Mouse (Mus musculus) midbrain, embryonic 13.5 days (tissue): Measurements from ENCODE around the gene Gab1. TPM values are rescaled to one million over a fixed set of nuclear protein-coding genes. Genes with fewer than 3 reads are reported as not detected.

Source experiments
- ATAC-seq: fragments of 200-750 bp; cut with Nextera tagmentation; 2 replicates; pipeline ENCODE4 v1.8.0; 2017; ENCODE audit warnings: mild to moderate bottlenecking, moderate TSS enrichment, moderate library complexity
- H3K27ac ChIP-seq: fragments of 300-500 bp; sonication (generic); 2 replicates; pipeline ENCODE4 v1.5.1; 2015; ENCODE audit warnings: inconsistent platforms, mild to moderate bottlenecking, moderate library complexity
- H3K27me3 ChIP-seq: fragments of 300-500 bp; sonication (generic); 2 replicates; pipeline ENCODE4 v1.6.1; 2015; ENCODE audit warnings: mild to moderate bottlenecking, inconsistent platforms
- H3K36me3 ChIP-seq: fragments of 300-500 bp; sonication (generic); 2 replicates; pipeline ENCODE4 v1.6.1; 2015; ENCODE audit warnings: mild to moderate bottlenecking, inconsistent platforms
- H3K4me1 ChIP-seq: fragments of 300-500 bp; sonication (generic); replicated peaks from 2 replicates; pipeline ENCODE4 v1.6.1; 2015; ENCODE audit warnings: inconsistent platforms
- H3K4me2 ChIP-seq: fragments of 300-500 bp; sonication (generic); replicated peaks from 2 replicates; pipeline ENCODE4 v1.6.1; 2015; ENCODE audit warnings: moderate library complexity, mild to moderate bottlenecking, inconsistent platforms
- H3K4me3 ChIP-seq: fragments of 300-500 bp; sonication (generic); replicated peaks from 2 replicates; pipeline ENCODE4 v1.5.1; 2015; ENCODE audit warnings: mild to moderate bottlenecking, inconsistent platforms
- H3K9ac ChIP-seq: fragments of 300-500 bp; sonication (generic); replicated peaks from 2 replicates; pipeline ENCODE4 v1.6.1; 2015; ENCODE audit warnings: mild to moderate bottlenecking, inconsistent platforms
- H3K9me3 ChIP-seq: fragments of 300-500 bp; sonication (generic); 2 replicates; pipeline ENCODE4 v1.6.1; 2016; ENCODE audit warnings: mild to moderate bottlenecking, inconsistent platforms
- WGBS: fragments of 180-500 bp; shearing (Covaris S2); methylation state at CpG from one replicate; pipeline ENCODE4 v1.1.7; 2015; 5-methylcytosine and 5-hydroxymethylcytosine counted together
- polyA plus RNA-seq: library from polyadenylated mRNA; unstranded; fragments of >200 nt; fragmentation: Nextera tagmentation; extraction: Ambion mirVana; gene quantifications from 2 replicates; pipeline ENCODE4 v1.2.1, GENCODE M21; 2015

Gab1 gene
- polyA plus RNA-seq, 1 experiment from 2014 or later = 8.7 TPM

DNA sequence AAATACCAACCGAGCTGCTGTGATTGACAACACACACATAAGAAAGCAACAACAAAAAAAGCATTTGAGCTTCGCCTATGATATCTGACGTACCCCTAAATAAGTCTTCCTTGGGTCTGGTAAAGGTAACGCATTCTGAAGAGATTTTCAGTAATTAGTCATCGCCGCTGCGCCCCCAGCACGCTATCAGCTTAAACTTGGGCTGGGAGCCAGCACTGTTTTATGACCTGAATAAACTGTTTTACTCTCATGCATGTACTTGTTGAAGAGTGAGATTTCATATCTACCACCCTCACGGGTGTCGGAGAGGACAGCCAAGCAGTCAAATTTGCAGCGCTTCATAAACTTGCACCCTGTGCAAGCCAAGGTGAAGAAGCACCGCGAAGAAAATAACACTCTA lies 26.7 kb downstream of the Gab1 start:
- WGBS = 86% methylated on average over 13 of the region's 13 CpGs
- Histone ChIP-seq H3K27me3 (no peaks in the 10 kb centered on the region), H3K36me3 (no peaks in the 10 kb centered on the region), H3K9ac (no peak overlapping the region), H3K4me1 (peaks cover 16% of the 10 kb centered on the region), H3K27ac (no peak overlapping the region), H3K4me3 (no peak overlapping the region), H3K4me2 (no peak overlapping the region), H3K9me3 (no peaks in the 10 kb centered on the region)
- no peak for ATAC-seq

DNA sequence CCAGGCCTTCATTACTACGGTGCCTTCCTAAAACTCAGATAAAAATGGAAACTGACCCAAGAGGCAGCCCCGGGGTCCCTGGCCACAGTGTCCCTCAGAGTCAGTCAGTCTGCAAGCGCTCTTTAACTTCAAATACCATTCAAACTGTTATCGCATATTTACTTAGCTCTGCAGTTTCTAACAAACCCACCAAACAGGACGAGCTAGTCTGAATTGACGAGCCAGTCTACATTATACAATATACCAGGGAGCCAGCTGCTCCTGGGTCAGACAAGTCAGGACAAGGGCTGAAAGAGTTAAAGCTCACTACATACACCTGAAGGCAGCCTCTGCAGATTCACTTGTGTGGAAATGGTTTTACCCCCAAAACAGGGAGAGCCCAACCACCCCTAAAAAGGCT lies 27.1 kb downstream of the Gab1 start:
- Histone ChIP-seq H3K27ac (no peak overlapping the region), H3K4me2 (no peak overlapping the region), H3K9ac (no peak overlapping the region), H3K4me1 (peaks cover 19% of the 10 kb centered on the region), H3K36me3 (no peaks in the 10 kb centered on the region), H3K27me3 (no peaks in the 10 kb centered on the region), H3K9me3 (no peaks in the 10 kb centered on the region), H3K4me3 (no peak overlapping the region)
- WGBS = 87% methylated on average over 6 of the region's 6 CpGs
- ATAC-seq = no peak

DNA sequence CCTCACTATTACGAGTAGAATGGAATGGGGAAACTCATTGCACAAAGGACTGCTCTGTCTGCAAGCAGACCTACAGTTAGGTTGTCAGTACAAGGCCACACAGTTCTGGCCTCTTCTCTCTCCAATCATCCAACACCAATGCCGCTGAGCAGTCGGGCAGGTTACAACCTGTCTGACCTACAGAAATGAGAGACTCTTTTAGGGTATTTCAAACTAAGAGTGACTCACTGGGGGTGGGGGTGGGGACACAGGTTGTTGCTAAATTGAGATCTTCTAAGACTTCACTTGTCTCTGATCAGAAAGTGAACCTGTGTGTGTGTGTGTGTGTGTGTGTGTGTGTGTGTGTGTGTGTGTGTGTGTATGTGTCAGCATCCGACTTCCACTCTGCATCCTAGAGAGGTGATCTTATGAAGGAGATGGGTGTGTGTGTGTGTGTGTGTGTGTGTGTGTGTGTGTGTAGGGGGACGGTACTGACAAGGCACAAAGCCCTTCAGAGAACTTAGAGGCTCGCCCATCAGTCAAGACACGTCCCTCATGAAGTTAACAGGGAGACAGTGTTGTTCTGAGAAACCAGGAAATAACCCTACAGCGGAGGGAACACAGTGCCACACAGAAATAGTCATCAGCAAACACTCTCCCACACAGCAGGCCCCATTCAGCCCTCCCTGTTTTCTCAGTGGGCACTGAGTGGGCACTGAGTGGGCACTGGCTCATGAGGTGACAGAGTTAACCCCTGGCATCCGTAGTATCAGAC lies 27.7 kb downstream of the Gab1 start:
- WGBS = 86% methylated on average over 9 of the region's 9 CpGs
- Histone ChIP-seq H3K4me1 (peaks cover 19% of the 10 kb centered on the region), H3K36me3 (no peaks in the 10 kb centered on the region), H3K27me3 (no peaks in the 10 kb centered on the region), H3K4me3 (no peak overlapping the region), H3K9me3 (no peaks in the 10 kb centered on the region), H3K27ac (no peak overlapping the region), H3K9ac (no peak overlapping the region), H3K4me2 (no peak overlapping the region)
- no peak for ATAC-seq

DNA sequence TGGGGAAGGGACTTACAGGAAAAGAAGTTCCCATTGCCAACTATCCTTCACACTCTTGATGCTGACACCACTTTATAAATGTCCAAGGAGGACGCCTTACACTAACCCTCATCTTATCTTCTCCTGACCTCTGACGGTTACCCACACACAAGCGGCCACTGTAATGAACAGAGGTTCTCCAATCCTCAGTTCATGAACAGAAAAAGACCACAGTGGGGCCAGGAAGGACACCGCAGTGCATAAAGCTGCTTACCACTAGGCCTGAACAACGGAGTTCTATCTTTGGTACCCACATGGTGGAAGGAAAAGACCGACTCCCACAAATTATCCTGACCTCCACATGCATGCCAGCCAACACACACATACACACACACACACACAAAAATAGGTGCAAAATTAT lies 28.7 kb downstream of the Gab1 start:
- H3K36me3 ChIP-seq = no peaks in the 10 kb centered on the region
- no peak overlapping the region for H3K4me2 ChIP-seq
- no peak overlapping the region for H3K4me3 ChIP-seq
- no peaks in the 10 kb centered on the region for H3K9me3 ChIP-seq
- no peaks in the 10 kb centered on the region for H3K27me3 ChIP-seq
- no peak for ATAC-seq
- no peak overlapping the region for H3K9ac ChIP-seq
- H3K27ac ChIP-seq = no peak overlapping the region
- 93% methylated on average over 6 of the region's 6 CpGs for WGBS
- peaks cover 15% of the 10 kb centered on the region for H3K4me1 ChIP-seq

DNA sequence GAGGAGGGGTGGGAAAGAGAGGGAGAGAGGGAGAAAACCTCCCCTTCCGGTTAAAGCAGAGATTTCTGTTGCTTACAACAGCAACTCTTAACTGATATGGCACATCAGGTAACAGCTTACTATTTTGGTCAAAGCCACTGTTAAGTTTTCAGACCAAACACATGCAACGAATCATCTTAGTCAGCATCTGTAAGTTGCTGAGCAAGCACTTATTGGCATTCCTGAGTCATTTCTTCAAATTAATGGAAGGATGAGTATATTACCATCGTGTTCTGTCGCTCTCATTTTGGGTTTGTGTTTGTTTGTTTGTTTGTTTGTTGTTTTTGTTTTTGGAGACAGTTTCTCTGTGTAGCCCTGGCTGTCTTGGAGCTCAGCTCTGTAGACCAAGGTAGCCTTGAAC lies 30.3 kb downstream of the Gab1 start:
- 94% methylated on average over 4 of the region's 4 CpGs for WGBS
- no peaks in the 10 kb centered on the region for H3K27me3 ChIP-seq
- H3K9me3 ChIP-seq = no peaks in the 10 kb centered on the region
- H3K27ac ChIP-seq = no peak overlapping the region
- H3K36me3 ChIP-seq = no peaks in the 10 kb centered on the region
- H3K4me2 ChIP-seq = no peak overlapping the region
- no peak overlapping the region for H3K9ac ChIP-seq
- peaks cover 12% of the 10 kb centered on the region; the same call in 1 of the 2 replicates for H3K4me1 ChIP-seq
- no peak overlapping the region for H3K4me3 ChIP-seq
- ATAC-seq = no peak

DNA sequence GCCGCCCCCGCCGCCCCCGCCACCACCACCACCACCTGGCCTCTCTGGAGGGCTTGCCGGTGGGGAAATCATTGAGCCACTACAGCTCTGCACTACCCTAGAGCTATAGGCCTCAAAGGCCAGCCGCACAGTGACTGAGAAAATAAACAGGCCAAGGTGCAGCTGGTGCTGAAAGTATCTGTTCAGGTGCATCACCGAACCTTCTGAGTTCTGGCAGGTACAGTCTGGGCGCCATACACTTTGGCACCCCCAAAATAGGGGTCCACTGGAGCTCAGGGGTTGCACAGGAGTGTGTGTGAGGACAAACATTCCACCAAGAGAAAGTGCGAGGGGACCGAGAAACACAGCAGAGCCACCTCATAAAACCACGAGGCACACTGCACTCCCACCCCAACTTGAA lies 31.7 kb downstream of the Gab1 start:
- H3K9me3 ChIP-seq = no peaks in the 10 kb centered on the region
- H3K4me3 ChIP-seq = no peak overlapping the region
- no peak overlapping the region for H3K4me2 ChIP-seq
- WGBS = 83% methylated on average over 11 of the region's 11 CpGs
- H3K4me1 ChIP-seq = peaks cover 10% of the 10 kb centered on the region; the same call in 1 of the 2 replicates
- no peak overlapping the region for H3K9ac ChIP-seq
- no peaks in the 10 kb centered on the region for H3K27me3 ChIP-seq
- H3K36me3 ChIP-seq = no peaks in the 10 kb centered on the region
- H3K27ac ChIP-seq = no peak overlapping the region
- ATAC-seq = no peak

DNA sequence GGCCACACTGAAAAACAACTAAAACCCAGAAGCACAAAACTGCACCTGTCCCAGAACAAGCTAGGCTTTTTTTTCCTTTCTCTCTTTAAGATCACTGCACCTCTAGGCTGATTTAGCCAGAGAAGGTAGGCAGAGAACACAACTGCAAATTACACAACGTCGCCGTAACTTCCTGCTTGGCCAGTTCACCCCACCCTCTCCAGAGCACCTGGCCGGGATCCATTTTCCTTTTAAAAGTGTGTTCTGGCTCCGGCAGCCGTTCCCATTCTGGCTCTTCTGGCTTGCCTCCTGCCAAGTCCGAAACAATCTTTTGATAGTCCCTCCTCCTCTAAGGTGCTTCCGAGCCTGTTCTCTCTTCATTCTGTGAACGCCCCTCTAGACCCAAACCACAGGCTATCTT lies 32.4 kb downstream of the Gab1 start:
- no peak overlapping the region for H3K9ac ChIP-seq
- no peak for ATAC-seq
- no peaks in the 10 kb centered on the region for H3K27me3 ChIP-seq
- peaks cover 5% of the 10 kb centered on the region; the same call in 1 of the 2 replicates for H3K4me1 ChIP-seq
- H3K27ac ChIP-seq = no peak overlapping the region
- no peaks in the 10 kb centered on the region for H3K36me3 ChIP-seq
- WGBS = 87% methylated on average over 9 of the region's 9 CpGs
- no peaks in the 10 kb centered on the region for H3K9me3 ChIP-seq
- no peak overlapping the region for H3K4me3 ChIP-seq
- H3K4me2 ChIP-seq = no peak overlapping the region

DNA sequence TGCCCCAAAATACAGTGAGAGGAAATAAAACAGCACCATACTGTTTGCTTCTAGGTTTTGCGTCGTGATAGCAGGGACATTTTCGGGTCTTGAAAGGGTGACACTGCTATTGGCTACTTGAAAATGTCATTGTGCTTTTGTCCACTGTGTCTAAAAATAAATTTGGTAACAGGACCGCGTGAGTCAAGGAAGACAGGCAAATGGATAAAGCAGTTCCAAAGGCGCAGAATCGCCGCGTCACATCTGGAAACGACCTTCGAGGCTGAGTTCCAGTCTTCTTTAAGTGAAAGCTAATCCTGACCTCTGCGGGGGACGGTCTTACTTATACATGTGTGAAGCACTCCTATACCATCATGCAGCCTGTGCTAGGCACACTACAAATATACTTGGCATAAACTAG lies 35.0 kb downstream of the Gab1 start:
- 94% methylated on average over 13 of the region's 13 CpGs for WGBS
- H3K27me3 ChIP-seq = no peaks in the 10 kb centered on the region
- ATAC-seq = no peak

DNA sequence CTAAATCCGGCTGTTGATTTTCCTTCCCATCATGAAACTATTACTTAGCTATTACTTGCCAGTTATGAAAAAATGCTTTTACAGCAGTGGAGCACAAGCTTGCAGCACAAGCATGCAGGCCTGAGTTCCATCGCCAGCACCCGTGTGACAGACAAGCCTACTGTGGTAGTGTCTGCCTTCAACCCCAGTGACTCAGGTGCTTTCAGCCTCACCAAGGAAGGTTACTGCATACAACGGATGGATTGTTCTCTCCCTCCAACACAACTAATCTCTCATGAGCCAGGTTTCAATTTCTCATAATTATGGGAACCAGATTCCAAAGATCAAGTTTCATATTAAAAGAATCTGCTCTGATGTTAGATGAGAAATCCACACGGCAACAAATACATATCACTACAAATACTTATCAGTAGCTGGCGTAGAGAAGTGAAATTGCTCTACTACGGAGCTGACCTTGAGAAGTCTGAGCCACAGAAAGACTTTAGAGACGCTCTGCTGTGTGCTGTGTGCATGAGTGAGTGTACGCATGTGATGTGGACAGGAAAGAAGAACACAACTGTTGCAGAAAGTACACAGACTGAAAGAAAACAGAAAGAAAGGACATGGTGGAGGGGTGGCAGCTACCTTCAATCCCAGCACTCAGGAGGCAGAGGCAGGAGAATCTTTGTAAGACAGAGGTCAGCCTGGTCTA lies 36.4 kb downstream of the Gab1 start:
- no peak overlapping the region for H3K4me2 ChIP-seq
- H3K4me1 ChIP-seq = peaks cover 5% of the 10 kb centered on the region; the same call in 1 of the 2 replicates
- H3K36me3 ChIP-seq = no peaks in the 10 kb centered on the region
- H3K9me3 ChIP-seq = no peaks in the 10 kb centered on the region
- H3K9ac ChIP-seq = no peak overlapping the region
- no peak overlapping the region for H3K27ac ChIP-seq
- 96% methylated on average over 9 of the region's 9 CpGs for WGBS
- H3K27me3 ChIP-seq = no peaks in the 10 kb centered on the region
- no peak overlapping the region for H3K4me3 ChIP-seq
- ATAC-seq = no peak

More for the DNA sequence above, 35.0 kb downstream of the Gab1 start:
- no peak overlapping the region for H3K4me2 ChIP-seq
- no peaks in the 10 kb centered on the region for H3K36me3 ChIP-seq
- no peak overlapping the region for H3K4me3 ChIP-seq
- H3K9me3 ChIP-seq = no peaks in the 10 kb centered on the region
- no peak overlapping the region for H3K27ac ChIP-seq
- peaks cover 5% of the 10 kb centered on the region; the same call in 1 of the 2 replicates for H3K4me1 ChIP-seq
- H3K9ac ChIP-seq = no peak overlapping the region

DNA sequence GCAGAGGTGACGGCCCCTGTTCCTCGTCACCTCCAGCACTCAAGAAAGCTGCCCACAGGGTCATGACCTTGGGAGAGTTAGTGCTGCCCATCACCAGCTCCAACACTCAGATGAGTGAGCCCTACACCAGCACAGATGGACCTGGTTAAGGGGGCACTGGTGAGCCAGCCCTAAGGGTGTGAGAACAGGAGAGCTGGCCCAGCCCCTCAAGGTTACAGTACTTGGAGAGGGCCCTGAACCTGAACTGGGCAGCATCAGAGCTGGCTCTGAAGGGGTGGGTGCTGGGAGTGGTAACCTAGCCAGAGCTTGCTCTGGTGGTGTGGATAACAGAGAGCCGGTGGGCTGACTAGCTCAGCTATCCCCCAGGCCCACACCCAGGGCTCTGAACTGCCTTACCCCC lies 37.8 kb downstream of the Gab1 start:
- no peak overlapping the region for H3K9ac ChIP-seq
- no peaks in the 10 kb centered on the region for H3K4me1 ChIP-seq
- no peak overlapping the region for H3K4me3 ChIP-seq
- H3K36me3 ChIP-seq = no peaks in the 10 kb centered on the region
- H3K27me3 ChIP-seq = no peaks in the 10 kb centered on the region
- no peak overlapping the region for H3K4me2 ChIP-seq
- no peaks in the 10 kb centered on the region for H3K9me3 ChIP-seq
- ATAC-seq = peak; percentile 68
- H3K27ac ChIP-seq = no peak overlapping the region
- WGBS = 92% methylated on average over 3 of the region's 3 CpGs

DNA sequence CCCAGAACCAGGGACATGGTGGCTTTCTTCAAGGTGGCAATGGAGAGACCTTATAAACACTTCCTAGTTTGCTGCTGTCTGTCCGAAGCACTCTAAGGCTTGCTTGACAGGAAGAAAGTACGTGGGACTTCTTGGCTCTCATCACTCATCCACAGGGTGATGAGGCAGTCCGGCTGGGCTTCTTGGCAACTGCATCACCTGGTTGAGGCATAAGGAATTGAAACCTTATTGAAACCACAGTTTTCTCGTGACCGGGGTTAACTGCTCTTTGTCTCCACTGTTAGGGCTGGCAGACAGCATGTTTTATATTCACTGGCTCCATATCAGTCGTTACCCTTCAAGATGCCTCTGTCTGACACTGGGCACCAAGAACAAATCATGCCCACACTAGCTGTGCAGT lies 40.2 kb downstream of the Gab1 start:
- Histone ChIP-seq H3K9ac (no peak overlapping the region), H3K27me3 (no peaks in the 10 kb centered on the region), H3K9me3 (no peaks in the 10 kb centered on the region), H3K36me3 (no peaks in the 10 kb centered on the region), H3K27ac (no peak overlapping the region), H3K4me1 (no peaks in the 10 kb centered on the region), H3K4me2 (no peak overlapping the region), H3K4me3 (no peak overlapping the region)
- WGBS = 84% methylated on average over 6 of the region's 6 CpGs
- ATAC-seq = no peak

DNA sequence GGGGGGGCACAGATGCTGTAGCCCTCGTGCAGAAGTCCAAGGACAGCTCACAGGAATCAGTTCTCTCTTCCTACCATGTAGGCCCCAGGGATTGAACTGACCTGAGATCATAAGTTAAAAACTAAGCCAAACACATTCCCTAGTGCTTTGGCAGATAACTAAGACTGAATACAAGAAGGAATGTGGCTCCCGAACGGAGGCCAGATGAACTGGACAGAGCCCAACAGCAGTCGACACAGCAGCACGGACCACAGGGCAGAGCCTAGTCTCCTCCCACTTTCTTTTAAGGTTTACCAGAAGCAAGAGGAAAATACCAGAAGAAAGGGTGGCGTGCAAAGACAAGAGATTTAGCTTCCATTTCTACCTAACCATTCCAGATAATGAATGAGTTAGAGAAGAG lies 42.1 kb downstream of the Gab1 start:
- no peak overlapping the region for H3K27ac ChIP-seq
- WGBS = 56% methylated on average over 6 of the region's 6 CpGs
- ATAC-seq = no peak
- H3K9me3 ChIP-seq = no peaks in the 10 kb centered on the region
- H3K27me3 ChIP-seq = no peaks in the 10 kb centered on the region
- H3K36me3 ChIP-seq = no peaks in the 10 kb centered on the region
- H3K4me3 ChIP-seq = no peak overlapping the region
- no peaks in the 10 kb centered on the region for H3K4me1 ChIP-seq
- H3K9ac ChIP-seq = no peak overlapping the region
- H3K4me2 ChIP-seq = no peak overlapping the region
